Mouse (Mus musculus): ENCODE data around the gene Npw. TPM values are rescaled to one million over a fixed set of nuclear protein-coding genes. Genes with fewer than 3 reads are reported as not detected.

The Npw gene
- polyA plus RNA-seq, 1 experiment from 2014 or later: 0.31 TPM

DNA sequence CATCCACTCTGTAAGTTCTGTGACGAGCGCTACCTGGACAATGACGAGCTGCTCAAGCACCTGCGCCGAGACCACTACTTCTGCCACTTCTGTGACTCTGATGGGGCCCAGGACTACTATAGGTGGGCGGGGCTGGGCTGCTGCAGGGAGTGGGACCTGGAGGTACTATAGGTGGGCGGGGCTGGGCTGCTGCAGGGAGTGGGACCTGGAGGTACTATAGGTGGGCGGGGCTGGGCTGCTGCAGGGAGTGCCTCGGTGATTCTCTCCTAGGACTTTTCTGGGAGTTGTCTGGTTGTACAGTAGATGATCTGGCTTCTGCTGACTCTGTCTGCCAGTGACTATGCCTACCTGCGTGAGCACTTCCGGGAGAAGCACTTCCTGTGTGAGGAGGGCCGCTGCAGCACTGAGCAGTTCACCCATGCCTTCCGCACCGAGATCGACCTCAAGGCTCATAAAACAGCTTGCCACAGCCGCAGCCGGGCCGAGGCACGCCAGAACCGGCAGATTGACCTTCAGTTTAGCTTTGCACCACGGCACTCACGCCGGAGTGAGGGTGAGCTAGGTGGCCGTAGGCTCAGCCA, 19.3 kb upstream of the Npw start:
- peaks cover 37% of the 10 kb centered on the region for H3K36me3 ChIP-seq (ENCODE audit: control insufficient read depth, insufficient read depth, low read length)
- no peak for DNase-seq (ENCODE audit: low spot score)
- no peak overlapping the region for H3K27ac ChIP-seq (replicated peaks; ENCODE audit: low read depth, low read length)
- H3K4me3 ChIP-seq (ENCODE audit: low read depth, low read length): no peak overlapping the region
- H3K4me2 ChIP-seq (ENCODE audit: low read depth, severe bottlenecking): no peak overlapping the region
- peaks cover under 1% of the 10 kb centered on the region; the same call in 1 of the 2 replicates for H3K4me1 ChIP-seq (ENCODE audit: control insufficient read depth, insufficient read depth, low read length)
- WGBS: 90% methylated on average over 24 of the region's 24 CpGs
- no peak overlapping the region for H3K9ac ChIP-seq (ENCODE audit: low read length)
- no peaks in the 10 kb centered on the region for H3K9me3 ChIP-seq (ENCODE audit: control insufficient read depth, low read length)
- no peaks in the 10 kb centered on the region for H3K27me3 ChIP-seq (ENCODE audit: control insufficient read depth, insufficient read depth, low read length)
- no peak for ATAC-seq (ENCODE audit: insufficient number of reproducible peaks, low FRiP score, low TSS enrichment, low read depth)

GRCm38 (mm10) chr17:24676877-24677276, 18.6 kb upstream of the Npw start:
- ATAC-seq (ENCODE audit: insufficient number of reproducible peaks, low FRiP score, low TSS enrichment, low read depth): no peak
- no peak for DNase-seq (ENCODE audit: low spot score)
- H3K4me3 ChIP-seq (ENCODE audit: low read depth, low read length): no peak overlapping the region
- no peak overlapping the region for H3K9ac ChIP-seq (ENCODE audit: low read length)
- H3K27ac ChIP-seq (replicated peaks; ENCODE audit: low read depth, low read length): no peak overlapping the region
- peaks cover 7% of the 10 kb centered on the region for H3K4me1 ChIP-seq (ENCODE audit: control insufficient read depth, insufficient read depth, low read length)
- H3K27me3 ChIP-seq (ENCODE audit: control insufficient read depth, insufficient read depth, low read length): no peaks in the 10 kb centered on the region
- no peaks in the 10 kb centered on the region for H3K9me3 ChIP-seq (ENCODE audit: control insufficient read depth, low read length)
- H3K36me3 ChIP-seq (ENCODE audit: control insufficient read depth, insufficient read depth, low read length): peaks cover 35% of the 10 kb centered on the region
- WGBS: 98% methylated on average over 5 of the region's 5 CpGs
- H3K4me2 ChIP-seq (ENCODE audit: low read depth, severe bottlenecking): no peak overlapping the region

DNA sequence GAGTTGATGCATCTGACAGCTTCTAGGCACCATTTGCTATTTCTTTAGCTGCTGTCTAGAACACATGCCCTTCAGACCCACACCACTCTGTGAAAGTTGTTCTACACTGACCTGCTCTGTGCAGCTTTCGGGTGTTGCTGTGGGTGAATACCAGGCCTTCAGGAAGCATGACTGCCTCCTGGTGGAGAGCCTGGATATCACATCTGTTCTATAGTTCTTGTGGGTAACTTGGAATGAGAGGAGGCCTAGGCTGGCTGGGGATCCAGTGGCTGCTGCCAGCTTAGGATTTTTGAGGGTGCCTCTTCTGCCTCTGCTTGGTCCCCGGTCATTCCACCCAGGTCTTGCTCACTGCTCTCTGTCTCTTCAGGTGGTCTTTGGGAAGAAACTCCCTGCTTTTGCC, 17.9 kb upstream of the Npw start:
- DNase-seq (ENCODE audit: low spot score): peak; percentile 84
- H3K9ac ChIP-seq (ENCODE audit: low read length): no peak overlapping the region
- no peak overlapping the region for H3K27ac ChIP-seq (replicated peaks; ENCODE audit: low read depth, low read length)
- 61% methylated on average over 2 of the region's 2 CpGs for WGBS
- no peaks in the 10 kb centered on the region for H3K9me3 ChIP-seq (ENCODE audit: control insufficient read depth, low read length)
- H3K4me1 ChIP-seq (ENCODE audit: control insufficient read depth, insufficient read depth, low read length): peaks cover 14% of the 10 kb centered on the region
- H3K4me2 ChIP-seq (ENCODE audit: low read depth, severe bottlenecking): no peak overlapping the region
- no peak for ATAC-seq (ENCODE audit: insufficient number of reproducible peaks, low FRiP score, low TSS enrichment, low read depth)
- H3K27me3 ChIP-seq (ENCODE audit: control insufficient read depth, insufficient read depth, low read length): no peaks in the 10 kb centered on the region
- no peak overlapping the region for H3K4me3 ChIP-seq (ENCODE audit: low read depth, low read length)
- peaks cover 31% of the 10 kb centered on the region for H3K36me3 ChIP-seq (ENCODE audit: control insufficient read depth, insufficient read depth, low read length)

- no peak overlapping the region for H3K27ac ChIP-seq (replicated peaks; ENCODE audit: low read depth, low read length)
- no peak overlapping the region for H3K4me2 ChIP-seq (ENCODE audit: low read depth, severe bottlenecking)
- WGBS: 85% methylated on average over 7 of the region's 7 CpGs
- peaks cover 17% of the 10 kb centered on the region for H3K36me3 ChIP-seq (ENCODE audit: control insufficient read depth, insufficient read depth, low read length)
- no peak for DNase-seq (ENCODE audit: low spot score)
- H3K9me3 ChIP-seq (ENCODE audit: control insufficient read depth, low read length): no peaks in the 10 kb centered on the region
- H3K4me1 ChIP-seq (ENCODE audit: control insufficient read depth, insufficient read depth, low read length): peaks cover 23% of the 10 kb centered on the region
- H3K27me3 ChIP-seq (ENCODE audit: control insufficient read depth, insufficient read depth, low read length): no peaks in the 10 kb centered on the region
- H3K4me3 ChIP-seq (ENCODE audit: low read depth, low read length): no peak overlapping the region
- no peak overlapping the region for H3K9ac ChIP-seq (ENCODE audit: low read length)
- ATAC-seq (ENCODE audit: insufficient number of reproducible peaks, low FRiP score, low TSS enrichment, low read depth): no peak
Measured at GRCm38 (mm10) chr17:24674277-24674676, 16.0 kb upstream of the Npw start.

DNA sequence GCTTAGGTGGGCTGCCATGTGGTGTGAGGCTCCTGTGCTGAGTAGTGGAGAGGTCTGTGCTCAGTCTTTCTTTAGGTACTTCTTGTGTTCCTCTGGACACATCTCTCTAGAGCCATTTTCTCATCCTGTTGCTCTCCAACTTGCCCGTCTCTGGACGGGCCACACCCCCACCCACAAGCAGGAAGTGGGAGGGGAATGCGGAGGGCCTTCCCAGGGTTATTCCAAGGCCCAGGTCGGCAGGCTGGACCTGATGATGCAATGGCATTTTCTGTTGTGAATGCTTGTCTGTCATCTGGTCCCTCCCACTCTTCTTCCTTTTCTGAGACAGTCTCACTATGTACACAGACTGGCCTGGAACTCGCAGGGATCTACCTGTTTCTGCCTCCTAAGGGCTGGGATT, 13.9 kb upstream of the Npw start:
- Histone ChIP-seq H3K4me3 (ENCODE audit: low read depth, low read length) (no peak overlapping the region), H3K27me3 (ENCODE audit: control insufficient read depth, insufficient read depth, low read length) (no peaks in the 10 kb centered on the region)

GRCm38 (mm10) chr17:24671346-24671745, 13.1 kb upstream of the Npw start:
- Histone ChIP-seq H3K9ac (ENCODE audit: low read length) (no peak overlapping the region), H3K36me3 (ENCODE audit: control insufficient read depth, insufficient read depth, low read length) (no peaks in the 10 kb centered on the region), H3K27me3 (ENCODE audit: control insufficient read depth, insufficient read depth, low read length) (no peaks in the 10 kb centered on the region), H3K4me1 (ENCODE audit: control insufficient read depth, insufficient read depth, low read length) (peaks cover 23% of the 10 kb centered on the region), H3K4me3 (ENCODE audit: low read depth, low read length) (no peak overlapping the region), H3K9me3 (ENCODE audit: control insufficient read depth, low read length) (no peaks in the 10 kb centered on the region), H3K27ac (replicated peaks; ENCODE audit: low read depth, low read length) (no peak overlapping the region), H3K4me2 (ENCODE audit: low read depth, severe bottlenecking) (peak overlapping the region; percentile 56; the same call in 1 of the 2 replicates)
- DNase-seq (ENCODE audit: low spot score) (no peak), ATAC-seq (ENCODE audit: insufficient number of reproducible peaks, low FRiP score, low TSS enrichment, low read depth) (no peak)
- 72% methylated on average over 5 of the region's 5 CpGs for WGBS

More for the DNA sequence above, 13.9 kb upstream of the Npw start:
- Histone ChIP-seq H3K9ac (ENCODE audit: low read length) (peak overlapping the region; percentile 9; the same call in 1 of the 2 replicates), H3K9me3 (ENCODE audit: control insufficient read depth, low read length) (no peaks in the 10 kb centered on the region), H3K4me2 (ENCODE audit: low read depth, severe bottlenecking) (peak overlapping the region; percentile 22; the same call in 1 of the 2 replicates), H3K27ac (replicated peaks; ENCODE audit: low read depth, low read length) (no peak overlapping the region), H3K36me3 (ENCODE audit: control insufficient read depth, insufficient read depth, low read length) (no peaks in the 10 kb centered on the region), H3K4me1 (ENCODE audit: control insufficient read depth, insufficient read depth, low read length) (peaks cover 23% of the 10 kb centered on the region)
- 30% methylated on average over 5 of the region's 5 CpGs for WGBS
- DNase-seq (ENCODE audit: low spot score): no peak
- ATAC-seq (ENCODE audit: insufficient number of reproducible peaks, low FRiP score, low TSS enrichment, low read depth): no peak

- peak overlapping the region; percentile 56 for H3K4me2 ChIP-seq (ENCODE audit: low read depth, severe bottlenecking)
- no peaks in the 10 kb centered on the region for H3K9me3 ChIP-seq (ENCODE audit: control insufficient read depth, low read length)
- H3K4me3 ChIP-seq (ENCODE audit: low read depth, low read length): peak overlapping the region; percentile 97
- ATAC-seq (ENCODE audit: insufficient number of reproducible peaks, low FRiP score, low TSS enrichment, low read depth) (no peak), DNase-seq (ENCODE audit: low spot score) (no peak)
- WGBS: 11% methylated on average over 8 of the region's 8 CpGs
- H3K9ac ChIP-seq (ENCODE audit: low read length): peak overlapping the region; percentile 96
- H3K27ac ChIP-seq (replicated peaks; ENCODE audit: low read depth, low read length): peak overlapping the region; percentile 72; the same call in 1 of the 2 replicates
- H3K36me3 ChIP-seq (ENCODE audit: control insufficient read depth, insufficient read depth, low read length): no peaks in the 10 kb centered on the region
- H3K27me3 ChIP-seq (ENCODE audit: control insufficient read depth, insufficient read depth, low read length): no peaks in the 10 kb centered on the region
- peaks cover 23% of the 10 kb centered on the region for H3K4me1 ChIP-seq (ENCODE audit: control insufficient read depth, insufficient read depth, low read length)
Measured at GRCm38 (mm10) chr17:24670246-24670844, 12.1 kb upstream of the Npw start.

DNA sequence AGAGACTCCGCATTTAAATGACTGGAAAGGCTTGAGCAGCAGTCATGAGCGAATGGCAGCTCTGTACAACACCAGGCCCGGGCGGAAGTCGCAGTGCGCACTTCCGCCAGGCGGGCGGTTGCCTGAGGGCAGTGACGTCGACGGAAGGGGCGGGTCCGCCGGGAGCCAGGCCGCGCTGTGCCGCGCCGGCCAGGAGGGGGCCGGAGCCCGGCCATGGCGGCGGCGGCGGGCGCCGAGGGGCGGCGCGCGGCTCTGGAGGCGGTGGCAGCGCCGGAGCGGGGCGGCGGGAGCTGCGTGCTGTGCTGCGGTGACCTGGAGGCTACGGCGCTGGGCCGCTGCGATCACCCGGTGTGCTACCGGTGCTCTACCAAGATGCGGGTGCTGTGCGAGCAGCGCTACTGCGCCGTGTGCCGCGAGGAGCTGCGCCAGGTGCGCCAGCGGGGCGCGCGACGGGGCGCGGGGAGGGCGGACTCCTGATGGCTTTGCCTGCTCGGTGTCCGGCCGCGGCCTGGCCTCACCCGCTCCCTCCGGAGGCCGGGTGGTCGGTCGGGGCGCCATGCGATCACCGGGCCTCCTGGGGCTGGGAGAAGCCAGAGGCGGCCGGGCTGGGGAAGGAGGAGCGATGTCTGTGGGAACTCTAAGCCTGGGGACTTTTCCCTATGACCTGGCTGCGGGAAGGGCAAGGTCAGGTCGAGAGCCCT, 11.4 kb upstream of the Npw start, which contains the start of gene Zfp598:
Gene Zfp598, plus strand, starts transcription at position 143 of the 701 bp plus-strand sequence.
- H3K9me3 ChIP-seq (ENCODE audit: control insufficient read depth, low read length): no peaks in the 10 kb centered on the region
- WGBS: under 1% methylated on average over 67 of the region's 80 CpGs
- H3K36me3 ChIP-seq (ENCODE audit: control insufficient read depth, insufficient read depth, low read length): no peaks in the 10 kb centered on the region
- H3K4me1 ChIP-seq (ENCODE audit: control insufficient read depth, insufficient read depth, low read length): peaks cover 23% of the 10 kb centered on the region
- H3K27ac ChIP-seq (replicated peaks; ENCODE audit: low read depth, low read length): peak within 1 kb of the TSS; percentile 72
- no peaks in the 10 kb centered on the region for H3K27me3 ChIP-seq (ENCODE audit: control insufficient read depth, insufficient read depth, low read length)
- ATAC-seq (ENCODE audit: insufficient number of reproducible peaks, low FRiP score, low TSS enrichment, low read depth) (peak; percentile 96), DNase-seq (ENCODE audit: low spot score) (peak; percentile 94)
- H3K4me2 ChIP-seq (ENCODE audit: low read depth, severe bottlenecking): peak within 1 kb of the TSS; percentile 56
- peak within 1 kb of the TSS; percentile 96 for H3K9ac ChIP-seq (ENCODE audit: low read length)
- peak within 1 kb of the TSS; percentile 97 for H3K4me3 ChIP-seq (ENCODE audit: low read depth, low read length)

Data from limb, embryonic 11.5 days (tissue).